Mouse (Mus musculus): Measurements from ENCODE around the gene Igf1r. TPM values are rescaled to one million over a fixed set of nuclear protein-coding genes. Genes with fewer than 3 reads are reported as not detected.

The Igf1r gene
- polyA plus RNA-seq, 1 experiment = 2.7 TPM

DNA sequence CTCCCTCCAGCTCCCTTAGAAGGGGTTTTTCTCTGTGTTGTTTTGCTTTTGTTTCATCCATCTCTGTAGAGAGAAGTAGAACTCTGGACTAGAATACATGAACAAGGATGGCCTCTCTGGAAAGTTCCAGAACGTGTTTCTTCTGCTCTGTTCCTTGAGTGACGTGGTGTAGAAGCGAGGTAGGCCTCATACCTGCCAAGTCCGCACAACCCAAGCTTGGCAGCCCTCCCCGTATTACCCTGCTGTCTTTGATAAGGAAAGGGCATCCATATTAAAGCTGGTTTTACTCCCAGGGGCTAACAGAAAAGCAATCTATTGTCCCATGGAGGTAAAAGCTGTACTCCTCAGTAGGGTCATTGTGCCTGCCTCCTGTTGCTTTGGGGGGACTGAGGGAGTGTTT, 164.9 kb downstream of the Igf1r start:
- Histone ChIP-seq H3K4me1 (ENCODE audit: control insufficient read depth, insufficient read depth, insufficient read length) (no peaks in the 10 kb centered on the region), H3K27me3 (ENCODE audit: control insufficient read depth, insufficient read depth, low read length) (no peaks in the 10 kb centered on the region), H3K36me3 (ENCODE audit: control insufficient read depth, insufficient read depth, low read length) (no peaks in the 10 kb centered on the region), H3K27ac (ENCODE audit: insufficient read depth, low read length) (no peak overlapping the region), H3K4me3 (ENCODE audit: extremely low read depth, insufficient read depth, insufficient read length) (no peak overlapping the region)
- no peak for DNase-seq (ENCODE audit: low read depth in 1 of 2, low spot score in 2 of 2)
- no peak for TF ChIP-seq CTCF (IDR thresholded peaks at IDR 0.05; ENCODE audit: extremely low read depth, insufficient read depth, insufficient read length, insufficient replicate concordance)
- no peak for TF ChIP-seq POLR2A (IDR thresholded peaks at IDR 0.05; ENCODE audit: low read depth, low read length)
- WGBS = 86% methylated on average over 5 of the region's 5 CpGs

DNA sequence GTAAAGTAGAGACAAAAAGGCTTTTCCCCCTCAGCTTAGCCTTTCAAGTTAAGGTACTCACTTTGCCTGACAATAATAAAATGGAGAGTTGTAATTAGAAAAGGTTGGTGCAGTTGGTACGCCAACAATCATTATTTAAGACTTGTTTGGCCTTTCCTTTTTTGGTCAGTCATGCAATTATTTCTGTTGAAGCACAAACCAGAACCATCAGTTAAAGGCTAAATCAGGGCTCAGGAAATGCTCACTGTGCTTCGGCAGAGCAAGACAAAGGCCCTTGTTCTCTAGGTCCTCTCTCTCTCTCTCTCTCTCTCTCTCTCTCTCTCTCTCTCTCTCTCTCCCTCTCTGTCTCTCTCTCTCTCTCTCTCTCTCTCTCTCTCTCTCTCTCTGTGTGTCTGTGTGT, 165.4 kb downstream of the Igf1r start:
- TF ChIP-seq POLR2A (IDR thresholded peaks at IDR 0.05; ENCODE audit: low read depth, low read length) (no peak), CTCF (IDR thresholded peaks at IDR 0.05; ENCODE audit: extremely low read depth, insufficient read depth, insufficient read length, insufficient replicate concordance) (no peak)
- H3K36me3 ChIP-seq (ENCODE audit: control insufficient read depth, insufficient read depth, low read length) = no peaks in the 10 kb centered on the region

GRCm38 (mm10) chr7:68119605-68120004, 167.0 kb downstream of the Igf1r start:
- WGBS = 99% methylated on average over 5 of the region's 5 CpGs
- no peaks in the 10 kb centered on the region for H3K36me3 ChIP-seq (ENCODE audit: control insufficient read depth, insufficient read depth, low read length)
- DNase-seq (ENCODE audit: low read depth in 1 of 2, low spot score in 2 of 2) = no peak

More for the DNA sequence above, 165.4 kb downstream of the Igf1r start:
- Histone ChIP-seq H3K27me3 (ENCODE audit: control insufficient read depth, insufficient read depth, low read length) (no peaks in the 10 kb centered on the region), H3K27ac (ENCODE audit: insufficient read depth, low read length) (no peak overlapping the region), H3K4me1 (ENCODE audit: control insufficient read depth, insufficient read depth, insufficient read length) (no peaks in the 10 kb centered on the region), H3K4me3 (ENCODE audit: extremely low read depth, insufficient read depth, insufficient read length) (no peak overlapping the region)
- WGBS = 55% methylated on average over 2 of the region's 2 CpGs
- no peak for DNase-seq (ENCODE audit: low read depth in 1 of 2, low spot score in 2 of 2)

GRCm38 (mm10) chr7:68122418-68122817, 169.8 kb downstream of the Igf1r start:
- 82% methylated on average over 3 of the region's 3 CpGs for WGBS
- Histone ChIP-seq H3K4me1 (ENCODE audit: control insufficient read depth, insufficient read depth, insufficient read length) (no peaks in the 10 kb centered on the region), H3K36me3 (ENCODE audit: control insufficient read depth, insufficient read depth, low read length) (no peaks in the 10 kb centered on the region), H3K27me3 (ENCODE audit: control insufficient read depth, insufficient read depth, low read length) (no peaks in the 10 kb centered on the region), H3K4me3 (ENCODE audit: extremely low read depth, insufficient read depth, insufficient read length) (no peak overlapping the region), H3K27ac (ENCODE audit: insufficient read depth, low read length) (no peak overlapping the region)
- DNase-seq (ENCODE audit: low read depth in 1 of 2, low spot score in 2 of 2) = no peak
- TF ChIP-seq CTCF (IDR thresholded peaks at IDR 0.05; ENCODE audit: extremely low read depth, insufficient read depth, insufficient read length, insufficient replicate concordance) (no peak), POLR2A (IDR thresholded peaks at IDR 0.05; ENCODE audit: low read depth, low read length) (no peak)

More at GRCm38 (mm10) chr7:68119605-68120004, 167.0 kb downstream of the Igf1r start:
- Histone ChIP-seq H3K27me3 (ENCODE audit: control insufficient read depth, insufficient read depth, low read length) (no peaks in the 10 kb centered on the region), H3K4me1 (ENCODE audit: control insufficient read depth, insufficient read depth, insufficient read length) (no peaks in the 10 kb centered on the region), H3K27ac (ENCODE audit: insufficient read depth, low read length) (no peak overlapping the region), H3K4me3 (ENCODE audit: extremely low read depth, insufficient read depth, insufficient read length) (no peak overlapping the region)
- TF ChIP-seq POLR2A (IDR thresholded peaks at IDR 0.05; ENCODE audit: low read depth, low read length) = no peak
- no peak for TF ChIP-seq CTCF (IDR thresholded peaks at IDR 0.05; ENCODE audit: extremely low read depth, insufficient read depth, insufficient read length, insufficient replicate concordance)

- H3K4me1 ChIP-seq (ENCODE audit: control insufficient read depth, insufficient read depth, insufficient read length) = no peaks in the 10 kb centered on the region; the same call in 1 of the 2 replicates
- H3K36me3 ChIP-seq (ENCODE audit: control insufficient read depth, insufficient read depth, low read length) = no peaks in the 10 kb centered on the region
- WGBS = 86% methylated on average over 2 of the region's 2 CpGs
- H3K4me3 ChIP-seq (ENCODE audit: extremely low read depth, insufficient read depth, insufficient read length) = no peak overlapping the region
- no peak for TF ChIP-seq CTCF (IDR thresholded peaks at IDR 0.05; ENCODE audit: extremely low read depth, insufficient read depth, insufficient read length, insufficient replicate concordance)
- DNase-seq (ENCODE audit: low read depth in 1 of 2, low spot score in 2 of 2) = no peak
- H3K27ac ChIP-seq (ENCODE audit: insufficient read depth, low read length) = no peak overlapping the region
- no peaks in the 10 kb centered on the region for H3K27me3 ChIP-seq (ENCODE audit: control insufficient read depth, insufficient read depth, low read length)
Measured at GRCm38 (mm10) chr7:68125347-68125746, 172.7 kb downstream of the Igf1r start.

GRCm38 (mm10) chr7:68127799-68128261, 175.2 kb downstream of the Igf1r start:
- peak; percentile 40; the same call in 1 of the 2 replicates for TF ChIP-seq CTCF (IDR thresholded peaks at IDR 0.05; ENCODE audit: extremely low read depth, insufficient read depth, insufficient read length, insufficient replicate concordance)
- TF ChIP-seq POLR2A (IDR thresholded peaks at IDR 0.05; ENCODE audit: low read depth, low read length) = no peak
- H3K27me3 ChIP-seq (ENCODE audit: control insufficient read depth, insufficient read depth, low read length) = no peaks in the 10 kb centered on the region
- WGBS = 39% methylated on average over 6 of the region's 6 CpGs
- no peaks in the 10 kb centered on the region for H3K36me3 ChIP-seq (ENCODE audit: control insufficient read depth, insufficient read depth, low read length)
- peak overlapping the region; percentile 10; the same call in 1 of the 2 replicates for H3K27ac ChIP-seq (ENCODE audit: insufficient read depth, low read length)
- no peaks in the 10 kb centered on the region; the same call in 1 of the 2 replicates for H3K4me1 ChIP-seq (ENCODE audit: control insufficient read depth, insufficient read depth, insufficient read length)
- peak in 1 of 2 experiments; percentile 29 for DNase-seq (ENCODE audit: low read depth in 1 of 2, low spot score in 2 of 2)
- no peak overlapping the region for H3K4me3 ChIP-seq (ENCODE audit: extremely low read depth, insufficient read depth, insufficient read length)

DNA sequence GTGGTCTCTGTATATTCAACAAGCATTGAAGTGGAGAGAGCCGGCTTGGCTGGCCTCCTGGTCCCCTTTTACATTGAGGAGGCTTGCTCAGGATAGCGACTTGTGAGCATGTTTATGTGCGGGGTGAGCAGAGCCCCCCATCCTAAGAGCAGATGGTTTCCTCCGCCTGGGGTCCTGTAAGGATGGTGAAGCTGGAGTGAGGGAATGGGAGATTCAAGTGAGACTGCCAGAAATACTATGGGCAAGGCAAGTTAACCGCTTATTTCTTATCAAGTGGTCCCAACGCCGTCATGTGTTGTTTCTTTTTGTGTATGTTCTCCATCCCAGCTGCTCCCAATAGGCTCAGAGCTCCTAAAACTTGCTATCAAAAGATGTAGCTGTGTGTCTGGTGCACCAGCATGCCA, 175.6 kb downstream of the Igf1r start:
- no peak overlapping the region for H3K4me3 ChIP-seq (ENCODE audit: extremely low read depth, insufficient read depth, insufficient read length)

More for the DNA sequence above, 175.6 kb downstream of the Igf1r start:
- WGBS = 49% methylated on average over 7 of the region's 7 CpGs
- DNase-seq (ENCODE audit: low read depth in 1 of 2, low spot score in 2 of 2) = no peak
- Histone ChIP-seq H3K36me3 (ENCODE audit: control insufficient read depth, insufficient read depth, low read length) (no peaks in the 10 kb centered on the region), H3K27me3 (ENCODE audit: control insufficient read depth, insufficient read depth, low read length) (no peaks in the 10 kb centered on the region), H3K4me1 (ENCODE audit: control insufficient read depth, insufficient read depth, insufficient read length) (no peaks in the 10 kb centered on the region; the same call in 1 of the 2 replicates), H3K27ac (ENCODE audit: insufficient read depth, low read length) (no peak overlapping the region)
- TF ChIP-seq CTCF (IDR thresholded peaks at IDR 0.05; ENCODE audit: extremely low read depth, insufficient read depth, insufficient read length, insufficient replicate concordance) (no peak), POLR2A (IDR thresholded peaks at IDR 0.05; ENCODE audit: low read depth, low read length) (no peak)

Measured in spleen, adult 2 months (tissue).